Mouse (Mus musculus) lung, postnatal 25 days (tissue): ENCODE measurements around the gene Tiparp.

ENCODE experiments used
- DNase-seq: peaks from one replicate; pipeline ENCODE4 v3.0.0; 2022; ENCODE audit warnings: low spot score

Gene Tiparp

GRCm38 (mm10) chr3:65585291-65585690 lies 57.1 kb downstream of the Tiparp start:
- no peak for DNase-seq

GRCm38 (mm10) chr3:65585823-65586482 lies 57.7 kb downstream of the Tiparp start:
- no peak for DNase-seq

GRCm38 (mm10) chr3:65586483-65586905 lies 58.3 kb downstream of the Tiparp start:
- no peak for DNase-seq

- no peak for DNase-seq
Measured at GRCm38 (mm10) chr3:65586966-65587365, 58.8 kb downstream of the Tiparp start.

GRCm38 (mm10) chr3:65588424-65588823 lies 60.2 kb downstream of the Tiparp start:
- DNase-seq = no peak

GRCm38 (mm10) chr3:65592850-65593249 lies 64.6 kb downstream of the Tiparp start:
- DNase-seq = no peak

- DNase-seq = no peak
Measured at GRCm38 (mm10) chr3:65594493-65594892, 66.3 kb downstream of the Tiparp start.

GRCm38 (mm10) chr3:65595196-65595595 lies 67.0 kb downstream of the Tiparp start:
- DNase-seq = no peak

GRCm38 (mm10) chr3:65598071-65598830 lies 70.0 kb downstream of the Tiparp start:
- DNase-seq = no peak

GRCm38 (mm10) chr3:65599151-65599550 lies 70.9 kb downstream of the Tiparp start:
- no peak for DNase-seq

- DNase-seq = no peak
Measured at GRCm38 (mm10) chr3:65601291-65602050, 73.3 kb downstream of the Tiparp start.

GRCm38 (mm10) chr3:65603392-65604055 lies 75.3 kb downstream of the Tiparp start:
- no peak for DNase-seq
